Mouse (Mus musculus) hindbrain, embryonic 11.5 days (tissue): ENCODE measurements around the gene Pygo1. TPM values are rescaled to one million over a fixed set of nuclear protein-coding genes. Genes with fewer than 3 reads are reported as not detected.
A peak's percentile ranks its signal among the peaks of the same experiment; 100 is the strongest.

Experiments
- ATAC-seq: fragments of 200-750 bp; cut with Nextera tagmentation; 2 replicates; pipeline ENCODE4 v1.8.0; 2017; ENCODE audit warnings: mild to moderate bottlenecking, moderate TSS enrichment, moderate library complexity; ENCODE audit not compliant: low FRiP score
- DNase-seq: peaks from one replicate; pipeline ENCODE4 v3.0.0-alpha.2; 2015; ENCODE audit warnings: low spot score
- H3K27ac ChIP-seq: fragments of 300-500 bp; sonication (generic); 2 replicates; pipeline ENCODE4 v1.5.1; 2014; ENCODE audit warnings: mild to moderate bottlenecking, low read depth, low read length
- H3K27me3 ChIP-seq: fragments of 300-500 bp; sonication (generic); 2 replicates; pipeline ENCODE4 v1.6.1; 2014; ENCODE audit warnings: mild to moderate bottlenecking, low read length, moderate library complexity, mixed read lengths; ENCODE audit not compliant: control insufficient read depth, insufficient read depth
- H3K36me3 ChIP-seq: fragments of 300-500 bp; sonication (generic); 2 replicates; pipeline ENCODE4 v1.6.1; 2014; ENCODE audit warnings: mild to moderate bottlenecking, low read length, moderate library complexity, mixed read lengths; ENCODE audit not compliant: control insufficient read depth, insufficient read depth
- H3K4me1 ChIP-seq: fragments of 300-500 bp; sonication (generic); replicated peaks from 2 replicates; pipeline ENCODE4 v1.6.1; 2014; ENCODE audit warnings: low read length, mixed read lengths; ENCODE audit not compliant: control insufficient read depth, insufficient read depth
- H3K4me2 ChIP-seq: fragments of 300-500 bp; sonication (generic); replicated peaks from 2 replicates; pipeline ENCODE4 v1.6.1; 2014; ENCODE audit warnings: mild to moderate bottlenecking, low read depth, low read length
- H3K4me3 ChIP-seq: fragments of 300-500 bp; sonication (generic); 2 replicates; pipeline ENCODE4 v1.5.1; 2014; ENCODE audit warnings: low read depth, low read length
- H3K9ac ChIP-seq: fragments of 300-500 bp; sonication (generic); 2 replicates; pipeline ENCODE4 v1.6.1; 2014; ENCODE audit warnings: low read depth, low read length
- H3K9me3 ChIP-seq: fragments of 300-500 bp; sonication (generic); 2 replicates; pipeline ENCODE4 v1.6.1; 2016; ENCODE audit warnings: low read length; ENCODE audit not compliant: control insufficient read depth
- WGBS: fragments of 180-500 bp; shearing (Covaris S2); extraction: QIAGEN DNeasy Blood & Tissue Kit; methylation state at CpG from one replicate; pipeline ENCODE4 v1.1.7; 2014; 5-methylcytosine and 5-hydroxymethylcytosine counted together
- polyA plus RNA-seq: library from polyadenylated mRNA; unstranded; fragments of >200 nt; fragmentation: Nextera tagmentation; extraction: Ambion mirVana; gene quantifications from 2 replicates; pipeline ENCODE4 v1.2.1, GENCODE M21; 2014

Pygo1 gene
- polyA plus RNA-seq, 1 experiment from 2014 or later, result 11.5 TPM

GRCm38 (mm10) chr9:72972435-72972834 lies 47.0 kb downstream of the Pygo1 start:
- H3K4me1 ChIP-seq, result no peaks in the 10 kb centered on the region
- no peak overlapping the region for H3K27ac ChIP-seq
- no peak overlapping the region for H3K4me3 ChIP-seq
- H3K9ac ChIP-seq, result no peak overlapping the region
- no peaks in the 10 kb centered on the region for H3K27me3 ChIP-seq
- DNase-seq (no peak), ATAC-seq (no peak)
- H3K36me3 ChIP-seq, result no peaks in the 10 kb centered on the region
- no peaks in the 10 kb centered on the region for H3K9me3 ChIP-seq
- 90% methylated on average over 5 of the region's 5 CpGs for WGBS
- no peak overlapping the region for H3K4me2 ChIP-seq

GRCm38 (mm10) chr9:72972984-72973383 lies 47.5 kb downstream of the Pygo1 start:
- ATAC-seq (no peak), DNase-seq (no peak)
- H3K36me3 ChIP-seq, result no peaks in the 10 kb centered on the region
- H3K27me3 ChIP-seq, result no peaks in the 10 kb centered on the region
- no peaks in the 10 kb centered on the region for H3K9me3 ChIP-seq
- H3K4me2 ChIP-seq, result no peak overlapping the region
- no peak overlapping the region for H3K4me3 ChIP-seq
- H3K9ac ChIP-seq, result no peak overlapping the region
- H3K27ac ChIP-seq, result no peak overlapping the region
- no peaks in the 10 kb centered on the region for H3K4me1 ChIP-seq

GRCm38 (mm10) chr9:72974734-72975133 lies 49.3 kb downstream of the Pygo1 start:
- Histone ChIP-seq H3K27ac (no peak overlapping the region), H3K36me3 (no peaks in the 10 kb centered on the region), H3K9me3 (no peaks in the 10 kb centered on the region), H3K4me3 (no peak overlapping the region), H3K27me3 (no peaks in the 10 kb centered on the region), H3K9ac (no peak overlapping the region), H3K4me2 (no peak overlapping the region), H3K4me1 (no peaks in the 10 kb centered on the region)
- ATAC-seq, result no peak
- 87% methylated on average over 5 of the region's 5 CpGs for WGBS
- DNase-seq, result no peak

- no peaks in the 10 kb centered on the region for H3K36me3 ChIP-seq
- no peak overlapping the region for H3K9ac ChIP-seq
- DNase-seq, result no peak
- ATAC-seq, result no peak
- no peaks in the 10 kb centered on the region for H3K4me1 ChIP-seq
- H3K27me3 ChIP-seq, result no peaks in the 10 kb centered on the region
- H3K4me2 ChIP-seq, result no peak overlapping the region
- no peaks in the 10 kb centered on the region for H3K9me3 ChIP-seq
- 82% methylated on average over 1 of the region's 1 CpGs for WGBS
- H3K4me3 ChIP-seq, result no peak overlapping the region
- H3K27ac ChIP-seq, result no peak overlapping the region
These were observed 49.8 kb downstream of the Pygo1 start for GRCm38 (mm10) chr9:72975242-72975641.

- Histone ChIP-seq H3K9me3 (no peaks in the 10 kb centered on the region), H3K27ac (no peak overlapping the region), H3K9ac (no peak overlapping the region), H3K4me1 (peaks cover 4% of the 10 kb centered on the region), H3K27me3 (no peaks in the 10 kb centered on the region), H3K4me3 (no peak overlapping the region), H3K36me3 (no peaks in the 10 kb centered on the region), H3K4me2 (no peak overlapping the region)
- WGBS, result 66% methylated on average over 2 of the region's 2 CpGs
- DNase-seq, result no peak
- no peak for ATAC-seq
These were observed 57.6 kb downstream of the Pygo1 start for GRCm38 (mm10) chr9:72983066-72983465.

GRCm38 (mm10) chr9:72985250-72986220 lies 60.1 kb downstream of the Pygo1 start, which contains the start of the genes Ccpg1os and Ccpg1:
Gene Ccpg1os (minus strand): TSS chr9:72985382.
Gene Ccpg1 (plus strand): TSS chr9:72985429.
- H3K9me3 ChIP-seq, result no peaks in the 10 kb centered on the region
- H3K4me1 ChIP-seq, result peaks cover 4% of the 10 kb centered on the region
- no peaks in the 10 kb centered on the region for H3K36me3 ChIP-seq
- DNase-seq (peak; percentile 97), ATAC-seq (peak; percentile 99)
- H3K9ac ChIP-seq, result peak within 1 kb of the TSS; percentile 69
- H3K27ac ChIP-seq, result peak within 1 kb of the TSS; percentile 79
- peak within 1 kb of the TSS; percentile 82 for H3K4me3 ChIP-seq
- no peaks in the 10 kb centered on the region for H3K27me3 ChIP-seq
- WGBS, result under 1% methylated on average over 74 of the region's 88 CpGs
- peak within 1 kb of the TSS; percentile 64 for H3K4me2 ChIP-seq

GRCm38 (mm10) chr9:72987703-72988102 lies 62.3 kb downstream of the Pygo1 start:
- H3K9ac ChIP-seq, result no peak overlapping the region
- DNase-seq, result no peak

GRCm38 (mm10) chr9:72988706-72989105 lies 63.3 kb downstream of the Pygo1 start:
- no peak overlapping the region for H3K4me2 ChIP-seq
- H3K27ac ChIP-seq, result no peak overlapping the region
- H3K36me3 ChIP-seq, result no peaks in the 10 kb centered on the region
- 82% methylated on average over 5 of the region's 5 CpGs for WGBS
- no peaks in the 10 kb centered on the region for H3K9me3 ChIP-seq
- H3K9ac ChIP-seq, result no peak overlapping the region
- no peaks in the 10 kb centered on the region for H3K27me3 ChIP-seq
- H3K4me1 ChIP-seq, result peaks cover 4% of the 10 kb centered on the region
- ATAC-seq (no peak), DNase-seq (no peak)
- H3K4me3 ChIP-seq, result no peak overlapping the region

More at GRCm38 (mm10) chr9:72987703-72988102, 62.3 kb downstream of the Pygo1 start:
- H3K4me1 ChIP-seq, result peaks cover 4% of the 10 kb centered on the region
- H3K4me2 ChIP-seq, result no peak overlapping the region
- no peaks in the 10 kb centered on the region for H3K9me3 ChIP-seq
- no peaks in the 10 kb centered on the region for H3K27me3 ChIP-seq
- H3K27ac ChIP-seq, result no peak overlapping the region
- no peaks in the 10 kb centered on the region for H3K36me3 ChIP-seq
- H3K4me3 ChIP-seq, result no peak overlapping the region
- 67% methylated on average over 3 of the region's 3 CpGs for WGBS
- ATAC-seq, result no peak

- Histone ChIP-seq H3K4me2 (no peak overlapping the region), H3K36me3 (no peaks in the 10 kb centered on the region), H3K9me3 (no peaks in the 10 kb centered on the region), H3K27ac (no peak overlapping the region), H3K4me1 (no peaks in the 10 kb centered on the region), H3K4me3 (no peak overlapping the region), H3K27me3 (no peaks in the 10 kb centered on the region), H3K9ac (no peak overlapping the region)
- WGBS, result 94% methylated on average over 2 of the region's 2 CpGs
- DNase-seq (no peak), ATAC-seq (no peak)
These were observed 66.0 kb downstream of the Pygo1 start for GRCm38 (mm10) chr9:72991420-72991819.
